Mouse (Mus musculus) gastrocnemius, postnatal 36 days (tissue): ENCODE data around the gene Xrn1. TPM values are rescaled to one million over a fixed set of nuclear protein-coding genes. Genes with fewer than 3 reads are reported as not detected.
"Not testable (repeated sequence)": the region's sequence is repeated elsewhere in the genome, so short reads cannot be mapped to it uniquely, and the experiment has no call there.

Experiments
- DNase-seq, 2 experiments: peaks; one replicate each; pipeline ENCODE4 v3.0.0; 2022
- intact Hi-C: fragments of 180-260 bp; cut with DNase I; formaldehyde crosslinking; loops from one replicate; pipeline ENCODE4 v1.15.1; 2025
- long read RNA-seq, 2 experiments: library from polyadenylated mRNA; stranded (forward); transcript quantifications; one replicate each; pipeline ENCODE4 v2.0.0; 2021
- total RNA-seq, 2 experiments: library from RNA; stranded (reverse); gene quantifications; 2 replicates each; pipeline ENCODE4 v1.2.3; 2021

Xrn1 gene
- 10 to 100 TPM in 1 of 2 experiments, 1 to 10 TPM in 1; 7.7 to 10.6 TPM for total RNA-seq
- long read RNA-seq, experiment 1, partial matches to known transcripts: 0 of 13 reads
- long read RNA-seq, experiment 1, other reads (novel, unspliced or antisense): 13 of 13 reads
- long read RNA-seq, experiment 2, partial matches to known transcripts: 3 of 7 reads
- long read RNA-seq, experiment 2, other reads (novel, unspliced or antisense): 4 of 7 reads

- intact Hi-C loops: loop anchor here (10.0 kb wide), 1 partner anchor 160 kb away; the partner anchor contains the start of gene Gk5
- DNase-seq: peak; percentile 89 to 91
Observed at GRCm38 (mm10) chr9:95954585-95955461, at the start of gene Xrn1. TSS of gene Xrn1 (plus strand) at chr9:95954760.

GRCm38 (mm10) chr9:95932855-95933254, 21.7 kb upstream of the Xrn1 start:
- intact Hi-C loops: no loop called here
- DNase-seq: no peak

GRCm38 (mm10) chr9:95953658-95954057, 902 bp upstream of the Xrn1 start:
- DNase-seq: no peak
- intact Hi-C loops: loop anchor here (10.0 kb wide), 1 partner anchor 161 kb away; the partner anchor contains the start of gene Gk5

GRCm38 (mm10) chr9:95954226-95954584, 355 bp upstream of the Xrn1 start:
- intact Hi-C loops: loop anchor here (10.0 kb wide), 1 partner anchor 161 kb away; the partner anchor contains the start of gene Gk5
- no peak for DNase-seq

GRCm38 (mm10) chr9:95957611-95958010, 3.1 kb downstream of the Xrn1 start:
- intact Hi-C loops: loop anchor here (10.0 kb wide), 1 partner anchor 157 kb away; the partner anchor contains the start of gene Gk5

GRCm38 (mm10) chr9:95958041-95958730, 3.6 kb downstream of the Xrn1 start:
- DNase-seq: no peak
- intact Hi-C loops: loop anchor here (10.0 kb wide), 1 partner anchor 157 kb away; the partner anchor contains the start of gene Gk5

More at GRCm38 (mm10) chr9:95957611-95958010, 3.1 kb downstream of the Xrn1 start:
- DNase-seq: no peak

- not testable (repeated sequence) for DNase-seq
- intact Hi-C loops: loop anchor here (10.0 kb wide), 1 partner anchor 156 kb away; the partner anchor contains the start of gene Gk5
Observed at GRCm38 (mm10) chr9:95958731-95959105, 4.2 kb downstream of the Xrn1 start.

GRCm38 (mm10) chr9:95959246-95959645, 4.7 kb downstream of the Xrn1 start:
- intact Hi-C loops: loop anchor here (10.0 kb wide), 1 partner anchor 156 kb away; the partner anchor contains the start of gene Gk5

GRCm38 (mm10) chr9:95959732-95960428, 5.3 kb downstream of the Xrn1 start:
- DNase-seq: no peak
- intact Hi-C loops: loop anchor here (10.0 kb wide), 1 partner anchor 155 kb away; the partner anchor contains the start of gene Gk5

More at GRCm38 (mm10) chr9:95959246-95959645, 4.7 kb downstream of the Xrn1 start:
- DNase-seq: no peak

GRCm38 (mm10) chr9:95961058-95961457, 6.5 kb downstream of the Xrn1 start:
- DNase-seq: no peak
- intact Hi-C loops: no loop called here

GRCm38 (mm10) chr9:95964037-95964436, 9.5 kb downstream of the Xrn1 start:
- intact Hi-C loops: no loop called here
- DNase-seq: no peak

GRCm38 (mm10) chr9:95978279-95978678, 23.7 kb downstream of the Xrn1 start:
- intact Hi-C loops: no loop called here
- DNase-seq: no peak

- intact Hi-C loops: no loop called here
- no peak for DNase-seq
Observed at GRCm38 (mm10) chr9:95979896-95980295, 25.3 kb downstream of the Xrn1 start.

- intact Hi-C loops: no loop called here
- no peak for DNase-seq
Observed at GRCm38 (mm10) chr9:95992255-95992654, 37.7 kb downstream of the Xrn1 start.

- DNase-seq: no peak
- intact Hi-C loops: loop anchor here (10.0 kb wide), 1 partner anchor 120 kb away; no protein-coding TSS in a partner anchor
Observed at GRCm38 (mm10) chr9:96004455-96004854, 49.9 kb downstream of the Xrn1 start.

GRCm38 (mm10) chr9:96010664-96011063, 56.1 kb downstream of the Xrn1 start:
- intact Hi-C loops: no loop called here
- no peak for DNase-seq

- intact Hi-C loops: no loop called here
- DNase-seq: no peak
Observed at GRCm38 (mm10) chr9:96023921-96024320, 69.4 kb downstream of the Xrn1 start.

- DNase-seq: no peak
- intact Hi-C loops: no loop called here
Observed at GRCm38 (mm10) chr9:96027913-96028312, 73.4 kb downstream of the Xrn1 start.

GRCm38 (mm10) chr9:96028818-96029217, 74.3 kb downstream of the Xrn1 start:
- DNase-seq: no peak
- intact Hi-C loops: no loop called here

- no peak for DNase-seq
- intact Hi-C loops: no loop called here
Observed at GRCm38 (mm10) chr9:96029886-96030285, 75.3 kb downstream of the Xrn1 start.
